Mouse (Mus musculus) liver, embryonic 15.5 days (tissue): ENCODE measurements around the gene Slc23a4. TPM values are rescaled to one million over a fixed set of nuclear protein-coding genes. Genes with fewer than 3 reads are reported as not detected.

Experiments used
- ATAC-seq: fragments of 200-750 bp; cut with Nextera tagmentation; 2 replicates; pipeline ENCODE4 v1.8.0; 2017; ENCODE audit warnings: moderate number of reproducible peaks, mild to moderate bottlenecking, moderate library complexity; ENCODE audit not compliant: insufficient read depth
- H3K27ac ChIP-seq: fragments of 300-500 bp; sonication (generic); replicated peaks from 2 replicates; pipeline ENCODE4 v1.5.1; 2015; ENCODE audit warnings: mild to moderate bottlenecking, inconsistent platforms
- H3K27me3 ChIP-seq: fragments of 300-500 bp; sonication (generic); 2 replicates; pipeline ENCODE4 v1.6.1; 2015; ENCODE audit warnings: mild to moderate bottlenecking, inconsistent platforms
- H3K36me3 ChIP-seq: fragments of 300-500 bp; sonication (generic); replicated peaks from 2 replicates; pipeline ENCODE4 v1.6.1; 2015; ENCODE audit warnings: moderate library complexity, mild to moderate bottlenecking, inconsistent platforms
- H3K4me1 ChIP-seq: fragments of 300-500 bp; sonication (generic); replicated peaks from 2 replicates; pipeline ENCODE4 v1.6.1; 2015; ENCODE audit warnings: inconsistent platforms
- H3K4me2 ChIP-seq: fragments of 300-500 bp; sonication (generic); 2 replicates; pipeline ENCODE4 v1.6.1; 2015; ENCODE audit warnings: moderate library complexity, mild to moderate bottlenecking, inconsistent platforms
- H3K4me3 ChIP-seq: fragments of 300-500 bp; sonication (generic); replicated peaks from 2 replicates; pipeline ENCODE4 v1.5.1; 2015; ENCODE audit warnings: mild to moderate bottlenecking, inconsistent platforms
- H3K9ac ChIP-seq: fragments of 300-500 bp; sonication (generic); 2 replicates; pipeline ENCODE4 v1.6.1; 2015; ENCODE audit warnings: moderate library complexity, mild to moderate bottlenecking, inconsistent platforms
- H3K9me3 ChIP-seq: fragments of 300-500 bp; sonication (generic); replicated peaks from 2 replicates; pipeline ENCODE4 v1.6.1; 2016; ENCODE audit warnings: inconsistent platforms
- WGBS: fragments of 180-500 bp; shearing (Covaris S2); methylation state at CpG from one replicate; pipeline ENCODE4 v1.1.7; 2015; ENCODE audit warnings: mixed read lengths; ENCODE audit not compliant: insufficient replicate concordance; 5-methylcytosine and 5-hydroxymethylcytosine counted together
- polyA plus RNA-seq: library from polyadenylated mRNA; unstranded; fragments of >200 nt; fragmentation: Nextera tagmentation; extraction: Ambion mirVana; gene quantifications from 2 replicates; pipeline ENCODE4 v1.2.1, GENCODE M21; 2015

The Slc23a4 gene
- 0.17 and 0.18 TPM in 2 replicates for polyA plus RNA-seq

DNA sequence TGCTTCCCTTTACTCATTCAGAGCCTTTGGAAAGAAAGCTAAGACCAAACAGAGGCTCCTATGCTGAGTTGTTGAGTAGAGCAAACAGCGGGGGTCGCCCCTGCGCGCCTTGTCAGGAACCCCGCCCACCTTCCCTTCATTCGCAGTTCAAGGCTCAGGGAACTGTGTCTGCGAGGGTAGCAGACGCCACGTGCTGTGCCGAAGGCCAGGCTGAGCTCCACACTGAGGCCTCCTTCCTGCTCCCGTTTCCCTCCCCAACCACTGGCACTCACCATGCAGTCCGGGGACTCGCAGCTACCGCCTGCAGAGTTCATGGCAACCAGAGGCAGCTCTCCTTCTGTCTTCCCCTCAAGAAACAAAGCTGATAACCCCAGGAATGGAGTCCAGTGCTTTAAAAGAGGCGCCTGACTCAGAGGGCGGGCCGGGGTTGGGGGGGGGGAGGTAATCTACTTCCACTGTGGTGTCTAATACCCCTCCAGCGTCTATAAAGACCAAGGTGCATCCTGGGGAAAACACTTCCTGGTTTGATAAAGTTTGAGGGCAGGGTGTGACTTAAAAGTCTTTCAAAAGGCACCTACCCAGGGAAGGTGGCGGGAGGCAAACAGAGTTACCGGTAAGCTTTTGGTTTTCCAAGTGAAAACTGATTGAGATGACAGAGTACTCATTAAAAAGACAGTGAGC lies at the start of gene Slc23a4:
TSS of gene Slc23a4 (minus strand) at position 324 of the 681 bp plus-strand sequence.
- Histone ChIP-seq H3K4me3 (no peak within 1 kb of the TSS), H3K9ac (no peak within 1 kb of the TSS), H3K9me3 (no peaks in the 10 kb centered on the region), H3K27me3 (no peaks in the 10 kb centered on the region; the same call in 1 of the 2 replicates), H3K4me1 (peaks cover 9% of the 10 kb centered on the region), H3K4me2 (peak within 1 kb of the TSS; percentile 44), H3K36me3 (no peaks in the 10 kb centered on the region), H3K27ac (no peak within 1 kb of the TSS)
- no peak for ATAC-seq
- WGBS, result 7% methylated on average over 20 of the region's 20 CpGs

DNA sequence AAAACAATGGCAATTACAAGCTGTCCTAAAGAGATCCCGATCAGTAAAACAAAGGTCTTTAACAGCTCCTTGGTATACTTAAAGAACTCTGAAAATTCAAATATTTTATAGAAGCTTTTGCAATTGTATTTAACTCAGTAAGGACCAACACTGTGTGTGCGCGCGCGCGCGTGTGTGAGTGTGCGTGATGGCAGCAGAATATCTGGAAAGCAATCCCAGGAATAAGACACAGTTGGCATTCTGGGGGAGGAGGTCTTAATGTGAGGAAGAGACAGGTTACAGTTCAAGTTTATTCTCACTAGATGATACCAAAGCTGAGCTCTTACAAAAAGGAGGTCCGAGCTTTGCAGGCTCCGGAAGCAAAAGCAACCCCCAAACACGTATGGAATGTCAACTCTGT lies 45.1 kb upstream of the Slc23a4 start:
- H3K9me3 ChIP-seq, result no peaks in the 10 kb centered on the region
- no peak overlapping the region for H3K4me2 ChIP-seq
- no peak overlapping the region for H3K9ac ChIP-seq
- H3K27ac ChIP-seq, result no peak overlapping the region
- peaks cover 8% of the 10 kb centered on the region; the same call in 1 of the 2 replicates for H3K4me1 ChIP-seq
- 92% methylated on average over 11 of the region's 11 CpGs for whole genome bisulfite sequencing
- H3K36me3 ChIP-seq, result peaks cover 5% of the 10 kb centered on the region; the same call in 1 of the 2 replicates
- ATAC-seq, result no peak
- H3K4me3 ChIP-seq, result no peak overlapping the region
- H3K27me3 ChIP-seq, result no peaks in the 10 kb centered on the region

DNA sequence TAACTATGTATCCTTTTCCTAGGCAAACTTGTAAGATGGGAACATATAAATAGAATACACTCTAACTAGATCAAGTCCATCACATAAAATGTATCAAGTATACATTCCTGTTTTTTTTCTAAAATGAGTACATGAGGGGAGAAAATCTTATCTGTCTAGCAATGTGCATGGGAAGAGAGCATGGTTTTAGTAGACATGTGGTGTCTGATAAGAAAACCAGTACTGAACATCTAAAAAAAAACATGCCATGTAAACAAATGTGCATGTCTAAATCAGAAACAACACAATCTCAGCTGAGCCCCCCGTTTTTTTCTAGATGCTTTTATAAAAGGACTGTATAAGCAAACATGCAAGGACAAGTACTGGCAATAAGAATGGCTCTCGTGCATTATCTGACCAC lies 44.5 kb upstream of the Slc23a4 start:
- ATAC-seq, result no peak
- Histone ChIP-seq H3K4me1 (peaks cover 8% of the 10 kb centered on the region; the same call in 1 of the 2 replicates), H3K27me3 (no peaks in the 10 kb centered on the region), H3K4me3 (no peak overlapping the region), H3K9ac (no peak overlapping the region), H3K9me3 (no peaks in the 10 kb centered on the region), H3K4me2 (no peak overlapping the region), H3K27ac (no peak overlapping the region), H3K36me3 (peaks cover 5% of the 10 kb centered on the region; the same call in 1 of the 2 replicates)
- 31% methylated on average over 2 of the region's 2 CpGs for WGBS

- Histone ChIP-seq H3K9me3 (no peaks in the 10 kb centered on the region), H3K27me3 (no peaks in the 10 kb centered on the region), H3K9ac (no peak overlapping the region), H3K27ac (no peak overlapping the region), H3K4me1 (peaks cover 8% of the 10 kb centered on the region; the same call in 1 of the 2 replicates), H3K4me2 (no peak overlapping the region), H3K36me3 (no peaks in the 10 kb centered on the region), H3K4me3 (no peak overlapping the region)
- WGBS, result 79% methylated on average over 4 of the region's 4 CpGs
- no peak for ATAC-seq
Measured at GRCm38 (mm10) chr6:35030811-35031210, 42.6 kb upstream of the Slc23a4 start.

DNA sequence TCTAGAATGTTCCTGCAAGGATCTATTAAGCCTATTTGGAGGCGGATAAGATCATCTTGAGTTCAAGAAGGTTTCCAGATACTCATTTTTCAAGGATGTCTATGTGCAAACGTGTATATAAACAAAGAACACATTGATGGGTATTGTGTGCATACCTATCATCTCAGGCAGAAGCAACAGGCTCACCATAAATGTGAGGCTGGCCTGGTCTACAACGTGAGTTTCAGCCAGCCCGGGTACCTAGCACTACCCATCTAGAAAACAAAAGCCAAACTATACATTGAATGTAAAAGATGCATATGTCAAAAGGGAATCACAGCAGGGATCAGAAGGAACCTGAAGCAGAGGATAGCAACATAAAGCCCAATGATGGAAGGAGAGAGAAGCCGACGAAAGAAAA lies 42.0 kb upstream of the Slc23a4 start:
- 83% methylated on average over 6 of the region's 6 CpGs for WGBS
- Histone ChIP-seq H3K4me1 (peaks cover 8% of the 10 kb centered on the region; the same call in 1 of the 2 replicates), H3K36me3 (no peaks in the 10 kb centered on the region), H3K27ac (no peak overlapping the region), H3K27me3 (no peaks in the 10 kb centered on the region), H3K4me3 (no peak overlapping the region), H3K9ac (no peak overlapping the region), H3K9me3 (no peaks in the 10 kb centered on the region), H3K4me2 (no peak overlapping the region)
- ATAC-seq, result no peak

DNA sequence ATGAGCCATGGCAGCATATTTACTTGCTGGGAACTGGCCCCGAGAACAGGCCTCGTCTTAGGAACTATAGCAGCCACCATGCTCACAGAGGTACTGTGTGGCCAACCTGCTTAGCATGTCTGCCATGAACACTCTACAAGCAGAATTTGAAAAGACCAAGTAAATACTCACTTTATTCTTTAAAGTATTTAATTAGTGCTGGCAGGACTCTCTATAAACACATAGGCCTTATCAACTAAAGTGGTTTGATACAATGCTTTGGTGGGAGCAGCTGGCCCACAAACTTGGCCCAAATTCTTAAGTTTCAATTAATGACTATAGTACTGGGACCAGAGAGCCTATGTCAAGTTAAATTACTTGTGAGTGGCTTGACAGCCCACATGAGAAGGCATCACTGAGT lies 39.8 kb upstream of the Slc23a4 start:
- H3K9me3 ChIP-seq, result no peaks in the 10 kb centered on the region
- H3K4me3 ChIP-seq, result no peak overlapping the region
- H3K4me1 ChIP-seq, result peaks cover 4% of the 10 kb centered on the region; the same call in 1 of the 2 replicates
- no peak overlapping the region for H3K27ac ChIP-seq
- no peaks in the 10 kb centered on the region for H3K27me3 ChIP-seq
- no peak overlapping the region for H3K4me2 ChIP-seq
- H3K9ac ChIP-seq, result no peak overlapping the region
- H3K36me3 ChIP-seq, result peaks cover 5% of the 10 kb centered on the region
- 88% methylated on average over 2 of the region's 2 CpGs for WGBS
- ATAC-seq, result no peak

- Histone ChIP-seq H3K4me3 (no peak overlapping the region), H3K4me1 (no peaks in the 10 kb centered on the region; the same call in 1 of the 2 replicates), H3K27me3 (no peaks in the 10 kb centered on the region), H3K9ac (no peak overlapping the region), H3K9me3 (no peaks in the 10 kb centered on the region), H3K36me3 (peaks cover 8% of the 10 kb centered on the region), H3K4me2 (no peak overlapping the region), H3K27ac (no peak overlapping the region)
- ATAC-seq, result no peak
- WGBS, result 74% methylated on average over 6 of the region's 6 CpGs
Measured at GRCm38 (mm10) chr6:35027257-35027656, 39.1 kb upstream of the Slc23a4 start.

DNA sequence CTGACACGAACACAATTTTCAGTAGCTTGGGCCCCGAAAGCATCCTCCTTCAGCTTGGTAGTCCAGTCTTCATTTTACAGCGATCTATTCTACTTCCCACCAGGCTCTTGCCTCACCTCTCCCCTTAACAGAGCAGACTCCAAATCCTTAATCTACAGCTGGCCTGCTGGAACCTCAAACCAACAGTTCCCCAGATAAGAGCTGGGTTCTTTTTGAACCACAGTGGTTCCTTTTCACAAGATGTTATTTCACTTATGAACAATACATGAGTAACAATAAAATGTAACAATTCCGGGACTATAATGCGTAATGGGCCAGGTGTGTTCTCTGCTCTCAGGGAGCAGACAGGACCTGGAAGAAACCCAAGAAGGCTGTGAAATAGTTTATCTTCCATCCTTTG lies 28.4 kb upstream of the Slc23a4 start:
- no peak for ATAC-seq
- H3K4me1 ChIP-seq, result no peaks in the 10 kb centered on the region
- no peak overlapping the region for H3K9ac ChIP-seq
- H3K4me2 ChIP-seq, result no peak overlapping the region
- 77% methylated on average over 5 of the region's 5 CpGs for WGBS
- H3K36me3 ChIP-seq, result peaks cover 3% of the 10 kb centered on the region; the same call in 1 of the 2 replicates
- H3K4me3 ChIP-seq, result no peak overlapping the region
- no peaks in the 10 kb centered on the region for H3K27me3 ChIP-seq
- H3K27ac ChIP-seq, result no peak overlapping the region
- H3K9me3 ChIP-seq, result no peaks in the 10 kb centered on the region

- WGBS, result 81% methylated on average over 1 of the region's 1 CpGs
- Histone ChIP-seq H3K27ac (no peak overlapping the region), H3K27me3 (no peaks in the 10 kb centered on the region), H3K36me3 (no peaks in the 10 kb centered on the region), H3K4me2 (no peak overlapping the region), H3K9me3 (no peaks in the 10 kb centered on the region), H3K4me3 (no peak overlapping the region), H3K4me1 (no peaks in the 10 kb centered on the region), H3K9ac (no peak overlapping the region)
- ATAC-seq, result no peak
Measured at GRCm38 (mm10) chr6:35011953-35012352, 23.7 kb upstream of the Slc23a4 start.

DNA sequence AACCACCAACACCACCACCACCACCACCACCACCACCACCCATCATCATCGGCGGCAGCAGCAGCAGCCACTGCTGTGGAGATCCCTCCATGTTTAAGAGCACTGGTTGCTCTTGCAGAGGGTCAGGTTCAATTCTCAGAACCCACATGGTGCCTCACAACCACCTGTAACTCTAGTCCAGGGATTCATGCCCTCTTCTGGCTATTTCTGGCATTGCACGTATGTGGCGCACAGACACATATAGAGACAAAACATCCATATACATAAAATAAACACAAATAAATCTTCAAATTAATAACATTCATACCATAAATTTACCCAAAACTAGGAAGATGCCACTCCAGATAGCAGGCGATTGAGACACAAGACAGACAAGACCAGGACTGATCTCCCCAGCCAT lies 22.5 kb upstream of the Slc23a4 start:
- H3K27me3 ChIP-seq, result no peaks in the 10 kb centered on the region

GRCm38 (mm10) chr6:35002261-35002669 lies 14.1 kb upstream of the Slc23a4 start:
- Histone ChIP-seq H3K9ac (no peak overlapping the region), H3K9me3 (no peaks in the 10 kb centered on the region), H3K4me1 (no peaks in the 10 kb centered on the region), H3K4me2 (no peak overlapping the region), H3K27ac (no peak overlapping the region), H3K27me3 (0 out of 2 replicates have a peak, but pooled peaks cover 5% of the 10 kb centered on the region), H3K4me3 (no peak overlapping the region), H3K36me3 (no peaks in the 10 kb centered on the region)
- no peak for ATAC-seq
- 70% methylated on average over 18 of the region's 18 CpGs for WGBS

More for the DNA sequence above, 22.5 kb upstream of the Slc23a4 start:
- H3K4me2 ChIP-seq, result no peak overlapping the region
- 86% methylated on average over 5 of the region's 5 CpGs for WGBS
- no peak overlapping the region for H3K27ac ChIP-seq
- no peaks in the 10 kb centered on the region for H3K36me3 ChIP-seq
- H3K4me1 ChIP-seq, result no peaks in the 10 kb centered on the region
- H3K9ac ChIP-seq, result no peak overlapping the region
- no peak overlapping the region for H3K4me3 ChIP-seq
- no peaks in the 10 kb centered on the region for H3K9me3 ChIP-seq
- no peak for ATAC-seq
